In genomic region chr16:43653288-43653687, GRCm38 (mm10) we compare ENCODE assay signal across 45 mouse cellular contexts. TPM values are rescaled to one million over a fixed set of nuclear protein-coding genes. Genes with fewer than 3 reads are reported as not detected.
"Had no signal": no experiment of that assay in that cellular context is flagged by ENCODE, and none has a peak within 500 bp of the region (broad histone marks: within the 10 kb centered on the region; RNA-seq: fewer than 3 reads in every experiment).

No protein-coding gene starts in this region.

- H3K4me3 ChIP-seq: limb, embryonic 10.5 days; limb, embryonic 12.5 days; limb, embryonic 13.5 days; limb, embryonic 15.5 days; liver, embryonic 12.5 days; liver, embryonic 13.5 days; liver, embryonic 15.5 days; lung, embryonic 15.5 days; megakaryocyte, embryonic 14.5 days; midbrain, embryonic 10.5 days; midbrain, embryonic 12.5 days; midbrain, embryonic 13.5 days; midbrain, embryonic 15.5 days; myocyte; neural tube, embryonic 12.5 days had no signal

- H3K4me1 ChIP-seq: limb, embryonic 10.5 days; limb, embryonic 12.5 days; limb, embryonic 13.5 days; limb, embryonic 15.5 days; liver, embryonic 12.5 days; liver, embryonic 13.5 days; liver, embryonic 15.5 days; lung, embryonic 15.5 days; midbrain, embryonic 10.5 days; midbrain, embryonic 12.5 days; midbrain, embryonic 13.5 days; midbrain, embryonic 15.5 days; neural tube, embryonic 12.5 days had no signal

- H3K9ac ChIP-seq: limb, embryonic 12.5 days; limb, embryonic 13.5 days; limb, embryonic 15.5 days; liver, embryonic 12.5 days; liver, embryonic 13.5 days; liver, embryonic 14.5 days; liver, embryonic 15.5 days; liver, postnatal 0 days; lung, embryonic 14.5 days; lung, embryonic 15.5 days; midbrain, embryonic 12.5 days; midbrain, embryonic 13.5 days; midbrain, embryonic 15.5 days; neural tube, embryonic 12.5 days had no signal

- H3K27me3 ChIP-seq: limb, embryonic 12.5 days; limb, embryonic 13.5 days; limb, embryonic 15.5 days; liver, embryonic 12.5 days; liver, embryonic 13.5 days; liver, embryonic 15.5 days; lung, embryonic 15.5 days; megakaryocyte, embryonic 14.5 days; midbrain, embryonic 12.5 days; midbrain, embryonic 13.5 days; midbrain, embryonic 15.5 days; neural tube, embryonic 12.5 days had no signal

- H3K9me3 ChIP-seq: limb, embryonic 10.5 days; limb, embryonic 12.5 days; limb, embryonic 13.5 days; limb, embryonic 15.5 days; liver, embryonic 12.5 days; liver, embryonic 13.5 days; liver, embryonic 15.5 days; lung, embryonic 15.5 days; megakaryocyte, embryonic 14.5 days; midbrain, embryonic 10.5 days; midbrain, embryonic 12.5 days; midbrain, embryonic 13.5 days; midbrain, embryonic 15.5 days; neural tube, embryonic 12.5 days had no signal

- H3K27ac ChIP-seq: limb, embryonic 10.5 days; limb, embryonic 12.5 days; limb, embryonic 13.5 days; limb, embryonic 15.5 days; liver, embryonic 12.5 days; liver, embryonic 13.5 days; liver, embryonic 14.5 days; liver, embryonic 15.5 days; lung, embryonic 15.5 days; macrophage; midbrain, embryonic 10.5 days; midbrain, embryonic 12.5 days; midbrain, embryonic 13.5 days; midbrain, embryonic 15.5 days; neural tube, embryonic 12.5 days had no signal

- H3K36me3 ChIP-seq: limb, embryonic 10.5 days; limb, embryonic 12.5 days; limb, embryonic 13.5 days; limb, embryonic 15.5 days; liver, embryonic 12.5 days; liver, embryonic 13.5 days; liver, embryonic 15.5 days; lung, embryonic 15.5 days; midbrain, embryonic 10.5 days; midbrain, embryonic 12.5 days; midbrain, embryonic 13.5 days; midbrain, embryonic 15.5 days; neural tube, embryonic 12.5 days had no signal

- H3K4me2 ChIP-seq: limb, embryonic 12.5 days; limb, embryonic 13.5 days; limb, embryonic 15.5 days; liver, embryonic 11.5 days; liver, embryonic 12.5 days; liver, embryonic 13.5 days; liver, embryonic 15.5 days; lung, embryonic 14.5 days; lung, embryonic 15.5 days; midbrain, embryonic 11.5 days; midbrain, embryonic 12.5 days; midbrain, embryonic 13.5 days; midbrain, embryonic 15.5 days; neural tube, embryonic 12.5 days had no signal

- DNase-seq: left cerebral cortex, postnatal 4 days; liver; liver, embryonic 13.5 days; liver, postnatal 0 days; lung, adult 18-20 months; lung, adult 2 months; lung, embryonic 14.5 days; lung, postnatal 10 days; lung, postnatal 14 days; lung, postnatal 36 days; lung, postnatal 4 days; midbrain, embryonic 14.5 days had no signal

RNA-seq across cellular contexts. Expression of gene Tigit, which starts 10.7 kb away (rescaled TPM):
- total RNA-seq: left cerebral cortex, adult 8-10 months; left cerebral cortex, postnatal 10 days; left cerebral cortex, postnatal 14 days; left cerebral cortex, postnatal 25 days; left cerebral cortex, postnatal 4 days; liver, adult 2 months; megakaryocyte progenitor cell, adult 5-6 weeks; megakaryocyte-erythroid progenitor cell, adult 5-6 weeks; midbrain, postnatal 0 days had no signal
- polyA plus RNA-seq: limb, embryonic 10.5 days; limb, embryonic 11.5 days; limb, embryonic 12.5 days; limb, embryonic 13.5 days; limb, embryonic 14.5 days; limb, embryonic 15.5 days; liver, embryonic 11.5 days; liver, embryonic 12.5 days; liver, embryonic 13.5 days; liver, embryonic 14.5 days; liver, embryonic 15.5 days; liver, embryonic 16.5 days; lung, embryonic 14.5 days; lung, embryonic 16.5 days; lung, postnatal 0 days; macrophage; midbrain, embryonic 10.5 days; midbrain, embryonic 11.5 days; midbrain, embryonic 13.5 days; midbrain, embryonic 14.5 days; midbrain, embryonic 15.5 days; midbrain, embryonic 16.5 days; neural tube, embryonic 11.5 days; neural tube, embryonic 12.5 days had no signal
